Mouse (Mus musculus): ENCODE results near the gene Tsen34. TPM values are rescaled to one million over a fixed set of nuclear protein-coding genes. Genes with fewer than 3 reads are reported as not detected.

The Tsen34 gene
- total RNA-seq (2021) = 96.6 and 122 TPM in 2 replicates
- long read RNA-seq, transcript Tsen34-204 (5 exons, 1,779 nt) = major isoform, 67 of 171 reads
- long read RNA-seq, transcript Tsen34-202 (4 exons, 1,319 nt) = minor isoform, 65 of 171 reads
- long read RNA-seq, partial matches to known transcripts = 12 of 171 reads
- long read RNA-seq, other reads (novel, unspliced or antisense) = 27 of 171 reads

- DNase-seq = no peak
Measured at GRCm38 (mm10) chr7:3692382-3692986, at the start of gene Tsen34. TSS of gene Tsen34 (plus strand) at chr7:3692863.

GRCm38 (mm10) chr7:3643412-3643811 is 49.3 kb upstream of the Tsen34 start:
- no peak for DNase-seq

GRCm38 (mm10) chr7:3643843-3644242 is 48.8 kb upstream of the Tsen34 start:
- no peak for DNase-seq

- peak; percentile 82 for DNase-seq
Measured at GRCm38 (mm10) chr7:3644348-3644671, 48.4 kb upstream of the Tsen34 start.

GRCm38 (mm10) chr7:3644672-3645487 is 47.8 kb upstream of the Tsen34 start, which contains the start of gene Cnot3:
TSS of gene Cnot3 (plus strand) at chr7:3645268.
- DNase-seq = peak; percentile 96

GRCm38 (mm10) chr7:3645488-3646025 is 47.1 kb upstream of the Tsen34 start:
- no peak for DNase-seq

- no peak for DNase-seq
Measured at GRCm38 (mm10) chr7:3646188-3646587, 46.5 kb upstream of the Tsen34 start.

GRCm38 (mm10) chr7:3646641-3647040 is 46.0 kb upstream of the Tsen34 start:
- no peak for DNase-seq

- no peak for DNase-seq
Measured at GRCm38 (mm10) chr7:3656966-3657365, 35.7 kb upstream of the Tsen34 start.

- DNase-seq = no peak
Measured at GRCm38 (mm10) chr7:3658578-3658977, 34.1 kb upstream of the Tsen34 start.

GRCm38 (mm10) chr7:3664524-3665214 is 28.0 kb upstream of the Tsen34 start:
- DNase-seq = no peak

- DNase-seq = peak; percentile 95
Measured at GRCm38 (mm10) chr7:3665215-3666114, 27.2 kb upstream of the Tsen34 start, which contains the start of gene Leng1. TSS of gene Leng1 (minus strand) at chr7:3665840.

GRCm38 (mm10) chr7:3666921-3667391 is 25.7 kb upstream of the Tsen34 start:
- no peak for DNase-seq

- peak; percentile 85 for DNase-seq
Measured at GRCm38 (mm10) chr7:3674507-3675227, 18.0 kb upstream of the Tsen34 start.

- DNase-seq = no peak
Measured at GRCm38 (mm10) chr7:3675228-3675548, 17.5 kb upstream of the Tsen34 start.

GRCm38 (mm10) chr7:3676371-3676770 is 16.3 kb upstream of the Tsen34 start:
- no peak for DNase-seq

GRCm38 (mm10) chr7:3677342-3677741 is 15.3 kb upstream of the Tsen34 start, which contains the start of gene Tmc4:
TSS of gene Tmc4 (minus strand) at chr7:3677553.
- no peak for DNase-seq

GRCm38 (mm10) chr7:3683908-3684550 is 8.6 kb upstream of the Tsen34 start:
- no peak for DNase-seq

GRCm38 (mm10) chr7:3684698-3685097 is 8.0 kb upstream of the Tsen34 start:
- no peak for DNase-seq

Data from adrenal gland, postnatal 25 days (tissue).